ENCODE assay signal across 24 mouse cellular contexts in the genomic region with DNA sequence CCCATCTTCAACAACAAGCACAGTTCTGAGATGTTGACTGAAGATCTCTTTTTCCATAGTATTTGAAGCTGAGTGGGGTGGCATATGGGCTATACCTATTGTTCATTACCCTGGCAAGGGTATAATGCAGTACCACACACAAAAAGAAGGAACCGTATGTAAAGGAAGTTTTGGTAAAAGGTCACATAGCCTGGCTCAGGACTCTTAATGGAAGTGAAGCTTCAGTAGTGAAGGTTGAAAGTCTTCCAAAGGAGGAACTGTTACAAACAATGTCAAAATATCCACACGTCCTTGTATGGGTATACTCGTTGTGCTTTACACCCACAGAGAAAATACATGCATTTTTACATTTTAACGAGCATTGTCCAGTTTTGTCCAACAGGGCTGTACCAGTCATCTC.
"Had no signal": no experiment of that assay in that cellular context is flagged by ENCODE, and none has a peak within 500 bp of the region (broad histone marks: within the 10 kb centered on the region; RNA-seq: fewer than 3 reads in every experiment).

No protein-coding gene starts in this region.

- H3K27ac ChIP-seq: left cerebral cortex, adult 2 months; limb, embryonic 10.5 days; limb, embryonic 12.5 days; limb, embryonic 13.5 days; limb, embryonic 15.5 days; liver, embryonic 12.5 days; liver, embryonic 13.5 days; liver, embryonic 14.5 days; liver, embryonic 15.5 days; lung, embryonic 15.5 days; macrophage; midbrain, embryonic 10.5 days; midbrain, embryonic 12.5 days; midbrain, embryonic 13.5 days; midbrain, embryonic 15.5 days; neural tube, embryonic 12.5 days had no signal

- H3K4me3 ChIP-seq: left cerebral cortex, adult 2 months; limb, embryonic 10.5 days; limb, embryonic 12.5 days; limb, embryonic 13.5 days; limb, embryonic 15.5 days; liver, embryonic 12.5 days; liver, embryonic 13.5 days; liver, embryonic 15.5 days; lung, embryonic 15.5 days; megakaryocyte, embryonic 14.5 days; midbrain, embryonic 10.5 days; midbrain, embryonic 12.5 days; midbrain, embryonic 13.5 days; midbrain, embryonic 15.5 days; myocyte; neural tube, embryonic 12.5 days had no signal

- H3K9ac ChIP-seq: limb, embryonic 12.5 days; limb, embryonic 13.5 days; limb, embryonic 15.5 days; liver, embryonic 12.5 days; liver, embryonic 13.5 days; liver, embryonic 14.5 days; liver, embryonic 15.5 days; liver, postnatal 0 days; lung, embryonic 14.5 days; lung, embryonic 15.5 days; midbrain, embryonic 12.5 days; midbrain, embryonic 13.5 days; midbrain, embryonic 15.5 days; neural tube, embryonic 12.5 days had no signal

- H3K9me3 ChIP-seq: limb, embryonic 10.5 days; limb, embryonic 12.5 days; limb, embryonic 13.5 days; limb, embryonic 15.5 days; liver, embryonic 12.5 days; liver, embryonic 13.5 days; liver, embryonic 15.5 days; lung, embryonic 15.5 days; megakaryocyte, embryonic 14.5 days; midbrain, embryonic 10.5 days; midbrain, embryonic 12.5 days; midbrain, embryonic 13.5 days; midbrain, embryonic 15.5 days; neural tube, embryonic 12.5 days had no signal

- ATAC-seq: liver, embryonic 12.5 days; liver, postnatal 0 days; lung, postnatal 0 days; midbrain, embryonic 13.5 days; midbrain, embryonic 15.5 days; midbrain, embryonic 16.5 days had no signal

- H3K27me3 ChIP-seq: limb, embryonic 12.5 days; limb, embryonic 13.5 days; limb, embryonic 15.5 days; liver, embryonic 12.5 days; liver, embryonic 13.5 days; liver, embryonic 15.5 days; lung, embryonic 15.5 days; megakaryocyte, embryonic 14.5 days; midbrain, embryonic 12.5 days; midbrain, embryonic 13.5 days; midbrain, embryonic 15.5 days; neural tube, embryonic 12.5 days had no signal

- H3K4me1 ChIP-seq: limb, embryonic 10.5 days; limb, embryonic 12.5 days; limb, embryonic 13.5 days; limb, embryonic 15.5 days; midbrain, embryonic 12.5 days; neural tube, embryonic 12.5 days had no signal

- H3K4me2 ChIP-seq: limb, embryonic 12.5 days; limb, embryonic 13.5 days; limb, embryonic 15.5 days; liver, embryonic 11.5 days; liver, embryonic 12.5 days; liver, embryonic 13.5 days; liver, embryonic 15.5 days; lung, embryonic 14.5 days; lung, embryonic 15.5 days; midbrain, embryonic 11.5 days; midbrain, embryonic 12.5 days; midbrain, embryonic 13.5 days; midbrain, embryonic 15.5 days; neural tube, embryonic 12.5 days had no signal

- H3K36me3 ChIP-seq: limb, embryonic 10.5 days; limb, embryonic 12.5 days; limb, embryonic 13.5 days; limb, embryonic 15.5 days; liver, embryonic 12.5 days; liver, embryonic 13.5 days; liver, embryonic 15.5 days; lung, embryonic 15.5 days; midbrain, embryonic 10.5 days; midbrain, embryonic 12.5 days; midbrain, embryonic 13.5 days; midbrain, embryonic 15.5 days; neural tube, embryonic 12.5 days had no signal
